10 mouse cellular contexts compared by ENCODE assay signal in genomic region chr15:101235342-101235698, GRCm38 (mm10). TPM values are rescaled to one million over a fixed set of nuclear protein-coding genes. Genes with fewer than 3 reads are reported as not detected.
A peak's percentile ranks its signal among the peaks of the same experiment; 100 is the strongest.
DNase-seq lines count a peak whose midpoint lies in the region; ATAC-seq lines count a peak whose summit lies in the region.
"Had no signal": no experiment of that assay in that cellular context is flagged by ENCODE, and none has a peak within 500 bp of the region (broad histone marks: within the 10 kb centered on the region; RNA-seq: fewer than 3 reads in every experiment).

No protein-coding gene starts in this region.

- intact Hi-C loops in heart, postnatal 10 days (cut with DNase I): no loop called here

- H3K27me3 ChIP-seq in heart, embryonic 16.5 days (ENCODE audit: control insufficient read depth, insufficient read depth, low read length): no peaks in the 10 kb centered on the region
- peaks cover 3% of the 10 kb centered on the region; the same call in 1 of the 2 replicates for H3K27me3 ChIP-seq in lung, embryonic 15.5 days
- no peaks in the 10 kb centered on the region for H3K27me3 ChIP-seq in intestine, embryonic 14.5 days (replicated peaks; ENCODE audit: control insufficient read depth, insufficient read depth, low read length)

- DNase-seq in heart, postnatal 10 days: no peak
- DNase-seq in lung, postnatal 10 days: no peak
- DNase-seq in intestine, embryonic 14.5 days (ENCODE audit: low spot score): no peak
- peak; percentile 85 to 90 for DNase-seq in thymus, postnatal 10 days (ENCODE audit: low spot score in 2 of 2)
- no peak for DNase-seq in testis, postnatal 14 days (ENCODE audit: low spot score)
- no peak for DNase-seq in cerebellum, adult 8-10 months
- DNase-seq: lung, postnatal 4 days; retina, postnatal 1 day had no signal

- ATAC-seq in heart, embryonic 16.5 days (replicated peaks; ENCODE audit: extremely low read depth, insufficient read depth, low FRiP score): no peak; the same call in 1 of the 2 replicates
- peak; percentile 19; the same call in 1 of the 2 replicates for ATAC-seq in lung, embryonic 15.5 days (ENCODE audit: borderline replicate concordance, extremely low read depth, low FRiP score, low TSS enrichment)
- ATAC-seq in intestine, embryonic 14.5 days (replicated peaks; ENCODE audit: low FRiP score, low TSS enrichment, low read depth): no peak

- no peak overlapping the region for H3K4me3 ChIP-seq in heart, embryonic 16.5 days (ENCODE audit: low read length)
- H3K4me3 ChIP-seq in lung, embryonic 15.5 days: no peak overlapping the region
- H3K4me3 ChIP-seq in intestine, embryonic 14.5 days (ENCODE audit: low read depth, low read length): no peak overlapping the region

- no peak overlapping the region for H3K4me2 ChIP-seq in heart, embryonic 16.5 days (ENCODE audit: low read depth, low read length)
- H3K4me2 ChIP-seq in lung, embryonic 15.5 days: peak overlapping the region; percentile 33
- H3K4me2 ChIP-seq in intestine, embryonic 14.5 days (ENCODE audit: low read length): peak overlapping the region; percentile 27

- H3K36me3 ChIP-seq in heart, embryonic 16.5 days (ENCODE audit: control insufficient read depth, insufficient read depth): peaks cover 10% of the 10 kb centered on the region
- H3K36me3 ChIP-seq in lung, embryonic 15.5 days: peaks cover 16% of the 10 kb centered on the region
- H3K36me3 ChIP-seq in intestine, embryonic 14.5 days (ENCODE audit: control insufficient read depth, insufficient read depth, low read length): peaks cover 21% of the 10 kb centered on the region

- H3K9ac ChIP-seq in heart, embryonic 16.5 days (ENCODE audit: low read length): 0 out of 2 replicates have a peak overlapping the region, but pooled peaks have one; percentile 1
- H3K9ac ChIP-seq in lung, embryonic 15.5 days: 0 out of 2 replicates have a peak overlapping the region, but pooled peaks have one; percentile 0
- H3K9ac ChIP-seq in intestine, embryonic 14.5 days (ENCODE audit: low read length): no peak overlapping the region

- peak overlapping the region; percentile 24; the same call in 1 of the 2 replicates for H3K27ac ChIP-seq in heart, embryonic 16.5 days (ENCODE audit: low read length)
- peak overlapping the region; percentile 94 for H3K27ac ChIP-seq in lung, embryonic 15.5 days
- H3K27ac ChIP-seq in intestine, embryonic 14.5 days (ENCODE audit: low read depth): peak overlapping the region; percentile 75

- H3K9me3 ChIP-seq in heart, embryonic 16.5 days (replicated peaks; ENCODE audit: control insufficient read depth, low read length): no peaks in the 10 kb centered on the region
- no peaks in the 10 kb centered on the region for H3K9me3 ChIP-seq in lung, embryonic 15.5 days
- peaks cover 4% of the 10 kb centered on the region; the same call in 1 of the 2 replicates for H3K9me3 ChIP-seq in intestine, embryonic 14.5 days (ENCODE audit: control insufficient read depth, low read length)

- WGBS in heart, embryonic 16.5 days: 41% methylated on average over 5 of the region's 5 CpGs
- WGBS in lung, embryonic 15.5 days: 30% methylated on average over 5 of the region's 5 CpGs
- WGBS in intestine, embryonic 14.5 days: 36% methylated on average over 5 of the region's 5 CpGs

- H3K4me1 ChIP-seq in heart, embryonic 16.5 days (ENCODE audit: control insufficient read depth, insufficient read depth, low read length): peaks cover 30% of the 10 kb centered on the region
- peaks cover 61% of the 10 kb centered on the region for H3K4me1 ChIP-seq in lung, embryonic 15.5 days
- H3K4me1 ChIP-seq in intestine, embryonic 14.5 days (replicated peaks; ENCODE audit: control insufficient read depth, insufficient read depth, low read length): peaks cover 33% of the 10 kb centered on the region

RNA-seq across cellular contexts. Expression of gene Grasp, which starts 11.3 kb away (rescaled TPM):
- polyA plus RNA-seq in heart, embryonic 16.5 days (2015; fragmentation: Nextera tagmentation; extraction: Ambion mirVana): 3.1 and 3.4 TPM in 2 replicates
- total RNA-seq in heart, postnatal 10 days (2021): 10 to 100 TPM; 14.9 to 18.0 TPM
- 6.9 and 7.9 TPM in 2 replicates for polyA plus RNA-seq in lung, embryonic 15.5 days (2015; fragmentation: Nextera tagmentation; extraction: Ambion mirVana)
- polyA plus RNA-seq in intestine, embryonic 14.5 days (2014; fragmentation: Nextera tagmentation; extraction: Ambion mirVana): 3.5 and 4.2 TPM in 2 replicates

RNA-seq across cellular contexts. Expression of gene Nr4a1, which starts 18.7 kb away (rescaled TPM):
- 12.6 and 13.5 TPM in 2 replicates for polyA plus RNA-seq in heart, embryonic 16.5 days (2015; fragmentation: Nextera tagmentation; extraction: Ambion mirVana)
- total RNA-seq in heart, postnatal 10 days (2021): 10 to 100 TPM; 16.8 to 20.4 TPM
- 9.2 and 9.9 TPM in 2 replicates for polyA plus RNA-seq in lung, embryonic 15.5 days (2015; fragmentation: Nextera tagmentation; extraction: Ambion mirVana)
- 6.4 and 6.9 TPM in 2 replicates for polyA plus RNA-seq in intestine, embryonic 14.5 days (2014; fragmentation: Nextera tagmentation; extraction: Ambion mirVana)

RNA-seq across cellular contexts. Expression of gene Atg101, which starts 48.8 kb away (rescaled TPM):
- polyA plus RNA-seq in heart, embryonic 16.5 days (2015; fragmentation: Nextera tagmentation; extraction: Ambion mirVana): 64.5 and 68.9 TPM in 2 replicates
- 10 to 100 TPM; 24.1 to 28.2 TPM for total RNA-seq in heart, postnatal 10 days (2021)
- polyA plus RNA-seq in lung, embryonic 15.5 days (2015; fragmentation: Nextera tagmentation; extraction: Ambion mirVana): 74.5 and 76.8 TPM in 2 replicates
- polyA plus RNA-seq in intestine, embryonic 14.5 days (2014; fragmentation: Nextera tagmentation; extraction: Ambion mirVana): 65.4 and 67.1 TPM in 2 replicates

RNA-seq across cellular contexts. Expression of gene 6030408B16Rik, which starts 57.7 kb away (rescaled TPM):
- 2.8 and 7.1 TPM in 2 replicates for polyA plus RNA-seq in heart, embryonic 16.5 days (2015; fragmentation: Nextera tagmentation; extraction: Ambion mirVana)
- 1 to 10 TPM; 2.3 to 3.6 TPM for total RNA-seq in heart, postnatal 10 days (2021)
- 48.1 and 50.0 TPM in 2 replicates for polyA plus RNA-seq in lung, embryonic 15.5 days (2015; fragmentation: Nextera tagmentation; extraction: Ambion mirVana)
- polyA plus RNA-seq in intestine, embryonic 14.5 days (2014; fragmentation: Nextera tagmentation; extraction: Ambion mirVana): 5.9 and 6.6 TPM in 2 replicates

Comparison
In these comparisons a context has a peak if more than half of its experiments do, and no peak if none do; other contexts are left out.
1. H3K27ac ChIP-seq: peak in every context shown above with its lines; median percentile 94 in lung, embryonic 15.5 days; 75 in intestine, embryonic 14.5 days; 24 in heart, embryonic 16.5 days.
2. DNase-seq: peak in thymus, postnatal 10 days (2 of 2); none in heart, postnatal 10 days (0 of 2), lung, postnatal 10 days (single experiment), intestine, embryonic 14.5 days (single experiment), testis, postnatal 14 days (single experiment) and cerebellum, adult 8-10 months (single experiment).